Mouse (Mus musculus) lung, postnatal 0 days (tissue): ENCODE measurements around the gene Mon1a.

ENCODE experiments used
- CTCF ChIP-seq: IDR thresholded peaks from 2 replicates; pipeline ENCODE4 v1.5.1; 2016; ENCODE audit warnings: antibody characterized with exemption, mild to moderate bottlenecking
- EP300 ChIP-seq: IDR thresholded peaks from 2 replicates; pipeline ENCODE4 v1.6.1; 2016; ENCODE audit warnings: antibody characterized with exemption, mild to moderate bottlenecking, control low read depth

DNA sequence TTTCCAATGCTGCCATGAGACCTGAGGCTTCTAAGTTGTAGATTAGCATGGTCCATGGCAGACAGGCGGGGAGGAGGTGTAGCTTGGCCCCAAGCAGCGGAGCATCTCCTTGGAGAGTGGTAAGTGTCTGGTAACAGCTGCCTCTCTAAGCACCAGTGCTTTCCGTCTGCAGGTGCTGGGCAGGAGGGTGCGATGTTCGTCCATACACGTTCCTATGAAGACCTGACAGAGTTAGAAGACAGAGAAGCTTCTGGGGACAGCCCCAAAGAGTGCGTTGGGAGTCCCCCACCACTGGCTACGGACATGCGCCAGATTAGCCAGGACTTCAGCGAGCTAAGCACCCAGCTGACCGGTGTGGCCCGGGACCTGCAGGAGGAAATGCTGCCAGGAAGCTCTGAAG is 11.9 kb downstream of the Mon1a start:
- TF ChIP-seq CTCF (no peak), EP300 (no peak)
